Mouse (Mus musculus) thymus, postnatal 10 days (tissue): ENCODE data around the gene Bola1.

Experiments
- DNase-seq, 2 experiments: peaks; one replicate each; pipeline ENCODE4 v3.0.0; 2021; ENCODE audit warnings: low spot score in 2 of 2

Bola1 gene

DNA sequence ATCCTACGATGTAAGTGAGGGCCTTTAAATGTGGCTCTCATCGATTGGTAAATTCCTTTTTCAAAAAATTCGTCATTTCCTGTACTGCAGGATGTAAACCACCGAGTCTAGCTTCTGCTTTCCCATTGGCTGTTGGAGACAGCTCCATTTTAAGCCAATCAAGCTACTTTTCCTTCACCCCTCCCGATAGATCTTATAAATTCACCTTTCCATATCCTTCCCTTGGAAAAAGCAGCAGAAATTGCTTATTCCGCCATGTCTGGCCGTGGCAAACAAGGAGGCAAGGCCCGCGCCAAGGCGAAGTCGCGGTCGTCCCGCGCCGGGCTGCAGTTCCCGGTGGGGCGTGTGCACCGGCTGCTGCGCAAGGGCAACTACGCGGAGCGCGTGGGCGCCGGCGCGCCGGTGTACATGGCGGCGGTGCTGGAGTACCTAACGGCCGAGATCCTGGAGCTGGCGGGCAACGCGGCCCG is at the start of gene Bola1, which contains the start of gene Hist2h2ab:
Gene Bola1 (minus strand): TSS at position 49 of the 470 bp plus-strand sequence.
Gene Hist2h2ab (plus strand): TSS at position 205 of the 470 bp plus-strand sequence.
- peak; percentile 68 to 73 for DNase-seq

DNA sequence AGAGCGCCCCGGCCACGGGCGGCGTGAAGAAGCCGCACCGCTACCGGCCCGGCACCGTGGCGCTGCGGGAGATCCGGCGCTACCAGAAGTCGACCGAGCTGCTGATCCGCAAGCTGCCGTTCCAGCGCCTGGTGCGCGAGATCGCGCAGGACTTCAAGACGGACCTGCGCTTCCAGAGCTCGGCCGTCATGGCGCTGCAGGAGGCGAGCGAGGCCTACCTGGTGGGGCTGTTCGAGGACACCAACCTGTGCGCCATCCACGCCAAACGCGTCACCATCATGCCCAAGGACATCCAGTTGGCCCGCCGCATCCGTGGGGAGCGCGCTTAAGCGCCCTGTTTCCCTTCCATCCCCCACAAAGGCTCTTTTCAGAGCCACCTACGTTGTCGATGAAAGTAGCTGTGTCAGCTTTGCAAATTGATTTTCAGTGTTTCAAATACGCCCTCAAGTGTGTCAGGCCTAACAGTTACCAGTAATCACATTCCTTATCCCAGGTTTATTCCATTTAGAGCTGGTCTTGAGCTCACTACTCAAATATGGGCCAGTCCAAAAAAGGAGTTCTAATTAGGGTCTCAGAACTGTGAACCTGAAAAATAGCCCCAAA is 49.4 kb upstream of the Bola1 start:
- peak in 1 of 2 experiments; percentile 31 for DNase-seq

- DNase-seq, result peak; percentile 77 to 84
Measured at GRCm38 (mm10) chr3:96268051-96268775, 48.7 kb upstream of the Bola1 start, which contains the start of gene Hist2h3b. Gene Hist2h3b, plus strand, starts transcription at chr3:96268654.

DNA sequence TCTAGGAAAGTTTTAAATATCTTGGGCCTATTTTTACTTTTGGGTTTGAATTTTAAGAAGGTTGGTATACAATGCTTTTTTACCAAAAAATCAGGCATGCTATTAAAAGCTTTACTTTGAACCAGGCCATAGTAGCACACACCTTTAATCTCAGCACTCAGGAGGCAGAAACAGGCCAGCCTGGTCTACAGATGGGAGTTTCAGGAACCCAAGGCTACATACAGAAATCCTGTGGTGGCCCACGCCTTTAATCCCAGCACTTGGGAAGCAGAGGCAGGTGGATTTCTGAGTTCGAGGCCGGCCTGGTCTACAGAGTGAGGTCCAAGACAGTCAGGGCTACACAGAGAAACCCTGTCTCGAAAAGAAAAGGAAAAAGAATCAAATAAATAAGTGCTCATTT is 48.0 kb upstream of the Bola1 start:
- no peak for DNase-seq

- DNase-seq, result no peak
Measured at GRCm38 (mm10) chr3:96266132-96266710, 46.7 kb upstream of the Bola1 start.

DNA sequence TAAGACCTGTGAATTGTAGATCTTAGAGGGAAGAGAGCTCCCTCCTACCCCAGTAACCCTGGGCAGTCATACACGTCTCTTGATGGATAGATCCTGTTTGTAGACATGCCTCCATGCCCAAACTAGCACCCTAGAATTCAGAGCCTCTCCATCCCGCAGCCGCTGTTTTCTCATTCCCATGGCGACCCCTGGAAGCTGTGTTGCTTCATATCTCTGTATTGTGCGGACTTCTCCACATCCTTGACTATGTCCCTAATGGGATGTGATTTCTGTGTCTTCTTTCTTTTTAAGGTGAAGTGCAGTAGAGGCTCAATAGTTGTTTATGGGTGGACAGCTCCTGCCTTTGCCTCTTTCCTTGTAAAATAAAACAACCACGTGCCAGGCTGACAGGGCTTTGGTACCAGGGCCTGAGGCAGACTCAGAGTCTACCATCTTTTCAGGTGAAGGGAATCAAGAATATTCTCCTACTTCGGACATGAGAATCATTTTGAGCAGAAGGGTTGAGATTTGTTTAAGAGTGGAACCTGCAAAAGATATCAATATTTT is 45.0 kb upstream of the Bola1 start:
- DNase-seq, result no peak

- peak; percentile 40 to 45 for DNase-seq
Measured at GRCm38 (mm10) chr3:96263558-96264403, 44.3 kb upstream of the Bola1 start.

- peak; percentile 91 to 94 for DNase-seq
Measured at GRCm38 (mm10) chr3:96262979-96263550, 43.6 kb upstream of the Bola1 start, which contains the start of gene Hist2h4. Gene Hist2h4, minus strand, starts transcription at chr3:96263311.

DNA sequence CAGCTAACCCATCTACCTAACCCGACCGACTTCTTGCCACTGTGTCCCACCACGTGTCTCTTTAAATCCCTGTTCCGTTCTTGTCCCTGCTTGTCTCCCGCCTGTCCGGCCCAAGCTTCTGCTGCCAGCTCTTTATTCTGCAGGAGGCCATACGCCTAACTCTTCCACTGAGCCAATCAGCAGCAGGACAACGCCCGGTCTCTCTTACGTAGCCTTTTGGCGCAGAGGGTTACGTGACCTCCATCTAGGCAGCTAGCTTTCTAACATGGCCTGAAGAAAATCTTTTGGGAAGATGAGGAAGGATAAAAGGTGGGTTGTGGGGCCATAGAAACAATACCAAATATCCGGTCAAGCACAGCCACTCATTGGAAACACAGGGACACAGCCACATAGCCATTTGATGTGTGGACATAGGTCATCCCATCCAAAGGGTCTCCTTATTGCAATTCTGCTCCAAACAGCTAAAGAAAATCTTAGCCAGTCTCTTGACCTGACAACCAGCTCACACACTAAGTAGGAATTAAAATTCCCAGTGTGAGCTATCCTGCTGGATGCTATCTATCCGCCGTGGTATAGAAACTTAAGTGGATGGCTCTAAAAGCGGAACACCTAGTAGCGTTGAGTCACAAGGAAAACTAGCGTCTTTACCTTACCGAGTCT is 42.8 kb upstream of the Bola1 start:
- DNase-seq, result peak; percentile 36 to 42

GRCm38 (mm10) chr3:96261623-96262022 is 42.1 kb upstream of the Bola1 start:
- DNase-seq, result no peak

DNA sequence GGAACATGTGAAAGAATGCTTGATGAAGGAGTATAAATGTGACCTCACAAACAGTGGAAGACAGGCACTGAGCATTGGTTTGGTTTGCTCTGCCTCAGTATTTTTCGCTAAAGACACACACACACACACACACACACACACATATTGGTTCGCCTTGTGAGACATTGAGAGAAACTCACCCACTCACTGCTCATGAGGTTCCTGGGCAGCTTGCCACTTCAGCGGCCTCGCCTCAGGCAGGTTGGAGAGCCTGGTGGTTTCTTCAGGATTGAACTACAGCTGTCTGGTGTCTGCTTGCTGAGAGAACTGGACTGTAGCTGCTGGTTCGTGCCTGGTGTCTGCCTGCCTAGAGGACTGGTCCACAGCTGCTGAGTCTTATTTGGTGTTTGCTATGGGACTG is 40.7 kb upstream of the Bola1 start:
- no peak for DNase-seq

DNA sequence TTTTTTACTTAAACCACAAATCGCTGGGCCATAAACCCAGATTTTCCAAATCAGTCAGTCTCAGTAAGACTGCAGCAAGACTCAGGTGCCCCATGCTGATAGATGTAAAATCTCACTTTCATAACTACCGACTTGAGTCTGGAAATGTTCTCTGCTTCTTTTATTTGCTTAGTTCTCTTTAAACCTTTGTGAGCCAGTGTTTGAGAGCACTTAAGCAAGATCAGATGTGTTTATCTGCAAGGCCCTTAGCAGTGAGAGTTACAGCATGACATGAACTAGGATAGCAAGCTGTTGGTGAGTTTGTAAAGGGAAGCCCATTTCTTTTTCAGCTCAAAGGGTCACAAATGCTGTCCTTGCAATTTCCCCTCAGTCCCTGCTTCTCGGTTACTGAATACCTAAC is 37.7 kb upstream of the Bola1 start:
- no peak for DNase-seq

GRCm38 (mm10) chr3:96255926-96256593 is 36.6 kb upstream of the Bola1 start:
- DNase-seq, result no peak

DNA sequence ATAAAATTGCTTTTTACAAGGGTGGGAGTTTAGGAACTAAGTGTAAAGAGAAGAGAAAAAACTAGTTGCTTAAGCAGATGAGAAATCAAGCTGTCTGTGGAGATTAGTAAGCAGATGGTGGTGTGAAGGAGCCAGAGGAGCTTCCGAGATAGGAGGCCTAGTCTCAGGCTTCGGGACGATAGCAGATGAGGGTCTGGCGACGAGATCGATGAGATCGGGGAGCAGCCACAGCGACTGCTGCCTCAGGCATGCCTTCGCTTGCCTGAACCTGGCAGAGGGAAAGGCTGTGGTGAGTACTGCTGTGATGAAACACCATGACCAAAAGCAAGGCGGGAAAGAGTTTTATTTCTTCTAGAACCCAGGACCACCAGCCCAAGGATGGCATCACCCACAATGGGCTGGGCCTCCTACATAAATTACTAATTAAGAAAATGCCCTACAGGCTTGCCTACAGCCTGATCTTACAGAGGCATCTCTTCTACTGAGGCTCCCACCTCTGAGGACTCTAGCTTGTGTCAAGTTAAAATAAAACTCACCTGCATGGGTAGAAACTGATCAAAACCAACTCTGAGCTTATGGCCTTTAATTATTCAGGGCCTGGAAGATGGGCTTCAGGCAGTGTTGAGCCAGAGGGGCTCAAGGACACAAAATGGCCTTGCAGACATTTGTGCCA is 35.3 kb upstream of the Bola1 start:
- DNase-seq, result no peak

DNA sequence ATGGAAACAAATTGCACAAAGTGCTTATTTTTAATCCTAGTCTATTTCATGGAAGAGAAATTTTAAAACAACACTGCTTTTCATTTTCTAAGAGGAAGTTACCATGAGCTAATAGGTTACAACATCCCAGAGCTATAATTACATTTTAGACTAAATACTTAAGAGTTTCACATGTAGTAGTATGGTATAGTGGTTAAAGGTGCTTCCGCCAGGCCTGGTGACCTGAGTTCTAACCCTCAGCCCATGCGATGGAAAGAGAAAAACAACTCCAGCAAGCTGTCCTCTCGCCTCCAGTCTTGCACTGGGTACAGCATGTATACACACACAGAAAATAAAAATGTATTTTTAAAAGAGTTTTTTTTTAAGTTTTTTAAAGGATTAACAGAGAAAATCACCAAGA is 32.3 kb upstream of the Bola1 start:
- no peak for DNase-seq

DNA sequence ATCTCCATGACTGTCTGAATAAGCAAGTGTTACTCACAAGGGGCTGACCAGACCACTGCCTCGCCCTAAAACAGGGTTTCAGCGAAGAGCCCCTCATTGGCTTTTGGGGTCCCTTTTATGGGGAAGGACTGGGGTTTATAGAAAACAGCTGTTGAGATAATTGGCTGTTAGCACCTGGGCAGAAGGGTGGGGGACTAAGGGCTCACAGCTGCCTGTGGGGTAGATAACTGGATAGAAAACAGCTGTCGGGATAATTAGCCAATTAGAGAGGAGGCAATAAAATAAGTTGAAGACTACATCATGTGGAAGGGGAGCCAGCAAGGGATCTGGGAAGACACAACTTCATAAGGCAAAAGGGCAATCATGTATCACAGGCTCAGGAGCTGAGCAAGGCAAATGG is 31.4 kb upstream of the Bola1 start:
- DNase-seq, result no peak

DNA sequence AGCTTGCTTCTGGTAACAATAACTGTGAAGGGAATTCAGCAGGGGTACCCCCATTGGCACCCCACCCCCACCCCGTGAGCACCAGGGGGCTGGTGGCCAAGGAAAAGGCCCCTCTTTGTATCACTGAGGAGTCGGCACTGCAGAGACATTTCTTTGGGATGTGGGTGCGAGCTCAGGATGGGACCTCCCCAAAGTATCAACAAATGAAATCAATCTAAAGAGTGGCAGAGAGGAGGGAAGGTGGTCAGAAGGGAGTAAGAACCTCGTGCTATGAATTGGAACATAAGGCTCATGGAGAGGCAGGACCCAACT is 29.5 kb upstream of the Bola1 start:
- peak in 1 of 2 experiments; percentile 20 for DNase-seq

DNA sequence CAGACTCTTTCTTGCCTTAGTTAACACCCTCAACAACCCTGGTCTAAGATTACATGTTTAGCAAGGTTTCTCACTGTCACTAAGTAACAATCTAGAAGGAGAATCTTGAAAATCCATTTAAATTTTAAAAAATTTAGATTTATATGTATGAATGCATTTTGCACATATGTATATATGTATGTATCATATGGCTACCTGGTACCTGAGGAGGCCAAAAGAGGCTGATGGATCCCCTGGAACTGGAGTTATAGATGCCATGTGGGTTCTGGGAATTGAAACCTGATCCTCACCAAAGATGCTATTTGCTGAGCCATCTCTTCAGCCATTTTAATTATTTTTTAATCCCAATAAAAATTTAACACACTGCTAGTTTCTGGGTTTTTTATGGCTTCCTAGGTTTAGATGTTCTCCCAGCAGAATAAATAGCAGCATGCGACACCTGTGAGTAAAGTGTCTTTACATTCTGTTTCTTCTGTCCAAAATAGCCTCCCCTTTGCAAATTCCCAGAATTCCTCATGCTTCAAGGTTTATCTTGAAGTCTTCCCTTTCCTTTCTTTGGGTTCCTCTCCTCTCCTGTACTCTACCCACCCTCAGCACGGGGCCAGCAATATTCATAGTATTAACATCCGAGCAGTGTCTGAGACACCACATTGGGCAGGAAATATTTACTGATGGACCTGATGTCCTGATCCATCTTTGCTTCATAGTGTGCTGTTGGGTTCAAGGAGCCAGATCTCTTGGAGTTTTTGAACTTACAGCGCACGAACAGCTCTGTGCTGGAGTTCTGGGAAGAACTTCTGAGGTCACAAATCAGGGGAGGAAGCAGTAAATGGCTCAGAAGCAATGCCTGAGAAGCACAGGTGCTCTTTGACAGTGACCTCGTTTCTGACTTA is 28.9 kb upstream of the Bola1 start:
- no peak for DNase-seq
